Mouse (Mus musculus): ENCODE data around the gene Ssr3. TPM values are rescaled to one million over a fixed set of nuclear protein-coding genes. Genes with fewer than 3 reads are reported as not detected.

Gene Ssr3
- polyA plus RNA-seq, 1 experiment from 2014 or later: 174 TPM

DNA sequence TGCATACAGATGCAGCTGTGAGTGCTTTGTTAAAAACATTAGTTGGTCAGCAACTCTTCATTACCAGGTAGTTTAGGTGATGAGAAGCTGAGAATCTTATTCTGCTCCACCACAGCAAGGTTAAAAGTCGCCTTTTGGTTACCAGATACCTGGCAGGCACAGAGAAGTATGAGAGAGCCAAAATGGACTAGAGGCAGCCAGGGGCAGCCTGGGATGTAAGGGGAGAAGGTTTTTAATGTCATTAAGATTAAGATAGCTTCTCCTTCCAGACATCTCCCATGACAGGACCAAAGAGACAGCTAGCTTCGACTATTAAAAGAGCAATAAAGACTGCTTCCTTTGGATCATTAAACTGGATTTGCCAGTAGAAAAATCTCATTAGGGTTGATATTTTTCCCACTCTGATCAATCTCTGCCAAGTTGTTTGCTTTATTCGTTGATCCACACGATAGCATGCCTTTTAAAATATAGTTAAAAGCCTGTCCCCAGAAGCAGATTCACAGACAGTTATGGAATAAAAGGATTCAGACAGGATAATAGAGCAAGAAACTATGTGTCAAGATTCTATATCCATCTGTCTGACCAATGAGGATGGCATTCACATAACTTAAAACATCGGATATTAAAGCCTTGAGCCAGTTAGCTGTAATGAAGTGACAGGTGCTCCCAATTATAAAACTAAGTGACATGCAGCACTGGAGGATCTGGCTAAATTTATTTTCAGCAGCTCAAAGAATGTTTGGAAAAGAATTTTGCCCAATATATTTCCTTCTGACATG, 52.1 kb downstream of the Ssr3 start:
- ATAC-seq (ENCODE audit: low FRiP score): no peak
- H3K9me3 ChIP-seq: no peaks in the 10 kb centered on the region
- 78% methylated on average over 5 of the region's 5 CpGs for WGBS
- H3K9ac ChIP-seq: no peak overlapping the region
- H3K27ac ChIP-seq: no peak overlapping the region
- no peak overlapping the region for H3K4me3 ChIP-seq
- H3K36me3 ChIP-seq: no peaks in the 10 kb centered on the region
- no peak overlapping the region for H3K4me2 ChIP-seq
- no peaks in the 10 kb centered on the region for H3K4me1 ChIP-seq (replicated peaks)
- no peaks in the 10 kb centered on the region for H3K27me3 ChIP-seq

DNA sequence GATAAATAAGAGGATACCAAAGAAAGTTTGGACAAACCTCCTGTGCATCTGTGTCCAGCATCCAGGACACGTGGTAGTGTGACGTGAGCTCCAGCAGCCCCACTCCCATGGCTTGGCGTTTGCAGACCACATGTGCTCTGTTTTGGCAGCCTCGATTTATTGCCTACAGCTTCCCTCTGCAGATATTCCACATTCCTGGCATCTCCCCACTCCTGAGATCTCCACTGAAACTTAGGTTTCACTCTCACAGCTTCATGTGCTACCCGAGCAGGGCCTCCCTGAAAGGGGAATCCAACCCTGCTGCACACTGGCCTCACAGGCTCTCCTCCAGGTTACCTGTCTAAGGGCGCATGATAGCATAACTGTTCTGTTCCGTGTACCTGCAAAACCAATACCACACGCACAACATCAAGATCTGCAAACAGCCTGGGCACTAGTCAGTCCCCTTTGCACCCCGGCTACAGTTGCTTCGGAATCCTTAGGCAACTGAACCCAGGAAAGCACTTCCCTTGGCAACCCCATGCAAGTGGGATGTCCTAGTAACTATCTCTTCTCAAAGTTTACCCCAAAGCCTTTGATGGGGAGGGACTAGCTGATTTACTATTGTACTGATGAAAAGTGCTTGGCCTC, 54.5 kb downstream of the Ssr3 start:
- H3K9ac ChIP-seq: no peak overlapping the region
- no peak for ATAC-seq (ENCODE audit: low FRiP score)
- no peaks in the 10 kb centered on the region for H3K36me3 ChIP-seq
- WGBS: 86% methylated on average over 10 of the region's 10 CpGs
- H3K27me3 ChIP-seq: no peaks in the 10 kb centered on the region
- no peak overlapping the region for H3K27ac ChIP-seq
- H3K4me1 ChIP-seq (replicated peaks): no peaks in the 10 kb centered on the region
- no peak overlapping the region for H3K4me2 ChIP-seq
- H3K4me3 ChIP-seq: no peak overlapping the region
- H3K9me3 ChIP-seq: no peaks in the 10 kb centered on the region

Other genes starting within 250 kb of the Ssr3 start
- 32.7 and 36.0 TPM in 2 replicates for gene Tiparp, start 135.8 kb upstream of the Ssr3 start, polyA plus RNA-seq (2015; fragmentation: Nextera tagmentation; extraction: Ambion mirVana)